Mouse (Mus musculus) embryonic fibroblast, embryonic 13.5 days (primary cell): ENCODE results near the gene Tmem184b.

Experiments
- CTCF ChIP-seq: IDR thresholded peaks from 2 replicates; pipeline ENCODE4 v1.5.1; 2011; ENCODE audit warnings: mild to moderate bottlenecking, control low read depth, low read length, moderate library complexity, borderline replicate concordance; ENCODE audit not compliant: insufficient read depth
- POLR2A ChIP-seq: IDR thresholded peaks from 2 replicates; pipeline ENCODE4 v1.6.1; 2011; ENCODE audit warnings: low read depth, mild to moderate bottlenecking, control low read depth, low read length, moderate library complexity

GRCm38 (mm10) chr15:79416460-79417085 is 13.2 kb upstream of the Tmem184b start:
- no peak for TF ChIP-seq CTCF
- TF ChIP-seq POLR2A: no peak
